Mouse (Mus musculus) neural tube, embryonic 15.5 days (tissue): ENCODE measurements around the gene Btnl6. TPM values are rescaled to one million over a fixed set of nuclear protein-coding genes. Genes with fewer than 3 reads are reported as not detected.

Source experiments
- polyA plus RNA-seq: library from polyadenylated mRNA; unstranded; fragments of >200 nt; fragmentation: Nextera tagmentation; extraction: Ambion mirVana; gene quantifications from 2 replicates; pipeline ENCODE4 v1.2.1, GENCODE M21; 2015

Btnl6 gene
- polyA plus RNA-seq, 1 experiment from 2014 or later: not detected

Other genes starting within 250 kb of the Btnl6 start
- 0.97 and 82.8 TPM in 2 replicates for gene H2-Aa, start 229.5 kb downstream of the Btnl6 start, polyA plus RNA-seq
- gene H2-Eb1, start 211.5 kb downstream of the Btnl6 start, polyA plus RNA-seq: 4.0 and 55.6 TPM in 2 replicates
- gene H2-Eb2, start 191.7 kb downstream of the Btnl6 start, polyA plus RNA-seq: 0.19 and 0.54 TPM in 2 replicates
- gene Btnl2, start 162.5 kb downstream of the Btnl6 start, polyA plus RNA-seq: not detected in 2 replicates
- gene Btnl1, start 140.2 kb downstream of the Btnl6 start, polyA plus RNA-seq: not detected in 2 replicates
- 5.1 and 5.5 TPM in 2 replicates for gene BC051142, start 118.5 kb downstream of the Btnl6 start, polyA plus RNA-seq
- 0.74 TPM in 1 of 2 replicates, not detected in the other for gene Btnl4, start 40.0 kb downstream of the Btnl6 start, polyA plus RNA-seq
- 8.0 and 8.5 TPM in 2 replicates for gene Notch4, start 46.9 kb upstream of the Btnl6 start, polyA plus RNA-seq
- 3.8 and 14.5 TPM in 2 replicates for gene Gpsm3, start 72.5 kb upstream of the Btnl6 start, polyA plus RNA-seq
- gene Pbx2, start 73.9 kb upstream of the Btnl6 start, polyA plus RNA-seq: 8.2 and 10.3 TPM in 2 replicates
- gene Ager, start 80.5 kb upstream of the Btnl6 start, polyA plus RNA-seq: 1.0 and 1.4 TPM in 2 replicates
- 256 and 280 TPM in 2 replicates for gene Rnf5, start 86.3 kb upstream of the Btnl6 start, polyA plus RNA-seq
- gene Agpat1, start 86.9 kb upstream of the Btnl6 start, polyA plus RNA-seq: 109 and 133 TPM in 2 replicates
- gene Egfl8, start 98.6 kb upstream of the Btnl6 start, polyA plus RNA-seq: 12.3 and 14.9 TPM in 2 replicates
- gene Ppt2, start 111.2 kb upstream of the Btnl6 start, polyA plus RNA-seq: 20.1 and 21.3 TPM in 2 replicates
- 6.3 and 7.3 TPM in 2 replicates for gene Prrt1, start 112.2 kb upstream of the Btnl6 start, polyA plus RNA-seq
- 14.9 and 15.8 TPM in 2 replicates for gene Fkbpl, start 127.4 kb upstream of the Btnl6 start, polyA plus RNA-seq
- 109 and 112 TPM in 2 replicates for gene Atf6b, start 129.8 kb upstream of the Btnl6 start, polyA plus RNA-seq
- 0.50 and 0.64 TPM in 2 replicates for gene Tnxb, start 153.2 kb upstream of the Btnl6 start, polyA plus RNA-seq
- gene C4b, start 226.5 kb upstream of the Btnl6 start, polyA plus RNA-seq: 0.14 and 0.27 TPM in 2 replicates